Mouse (Mus musculus) myocyte (in vitro differentiated cells): ENCODE measurements around the gene Eef2k.

Experiments
- MYOD1 ChIP-seq, 3 experiments: IDR thresholded peaks; one replicate each; pipeline ENCODE4 v1.6.1; 2011; ENCODE audit warnings: control low read depth in 2 of 3, low read depth in 2 of 3, mild to moderate bottlenecking in 2 of 3, moderate library complexity in 1 of 3; ENCODE audit not compliant: insufficient read length in 2 of 3, control insufficient read depth in 1 of 3
- POLR2A ChIP-seq: IDR thresholded peaks from one replicate; pipeline ENCODE4 v1.6.1; 2011; ENCODE audit warnings: low read depth, mild to moderate bottlenecking, control low read depth, moderate library complexity; ENCODE audit not compliant: insufficient read length

- TF ChIP-seq POLR2A (no peak), MYOD1 (IDR thresholded peaks at IDR 0.05; ENCODE audit: control insufficient read depth in 1 of 3, insufficient read length in 2 of 3, low read depth in 2 of 3) (no peak)
Observed at GRCm38 (mm10) chr7:120869883-120870282, 27.3 kb downstream of the Eef2k start.
